Mouse (Mus musculus) cerebellum, postnatal 4 days (tissue): ENCODE data around the gene Rap1gap.

Source experiments
- DNase-seq, 2 experiments: peaks; one replicate each; pipeline ENCODE4 v3.0.0; 2022; ENCODE audit warnings: low spot score in 2 of 2, mixed read lengths in 1 of 2

Rap1gap gene

GRCm38 (mm10) chr4:137744433-137744918 is 80.0 kb downstream of the Rap1gap start:
- DNase-seq, result peak in 1 of 2 experiments; percentile 72

- no peak for DNase-seq
Observed at GRCm38 (mm10) chr4:137747091-137747490, 82.6 kb downstream of the Rap1gap start.

GRCm38 (mm10) chr4:137747590-137747989 is 83.1 kb downstream of the Rap1gap start:
- no peak for DNase-seq

GRCm38 (mm10) chr4:137748726-137749125 is 84.2 kb downstream of the Rap1gap start:
- no peak for DNase-seq

GRCm38 (mm10) chr4:137749680-137750079 is 85.2 kb downstream of the Rap1gap start:
- DNase-seq, result no peak

- DNase-seq, result no peak
Observed at GRCm38 (mm10) chr4:137750121-137750520, 85.6 kb downstream of the Rap1gap start.

GRCm38 (mm10) chr4:137751310-137751709 is 86.8 kb downstream of the Rap1gap start:
- no peak for DNase-seq

GRCm38 (mm10) chr4:137751717-137752116 is 87.2 kb downstream of the Rap1gap start:
- no peak for DNase-seq

- DNase-seq, result no peak
Observed at GRCm38 (mm10) chr4:137752471-137752870, 87.9 kb downstream of the Rap1gap start.

- no peak for DNase-seq
Observed at GRCm38 (mm10) chr4:137753199-137753598, 88.7 kb downstream of the Rap1gap start.

GRCm38 (mm10) chr4:137754446-137754845 is 89.9 kb downstream of the Rap1gap start:
- no peak for DNase-seq

GRCm38 (mm10) chr4:137762886-137763285 is 98.4 kb downstream of the Rap1gap start:
- DNase-seq, result no peak

GRCm38 (mm10) chr4:137763920-137764495 is 99.5 kb downstream of the Rap1gap start:
- DNase-seq, result no peak

GRCm38 (mm10) chr4:137764621-137765020 is 100.1 kb downstream of the Rap1gap start:
- DNase-seq, result no peak

GRCm38 (mm10) chr4:137765554-137765971 is 101.0 kb downstream of the Rap1gap start:
- peak in 1 of 2 experiments; percentile 50 for DNase-seq

- DNase-seq, result no peak
Observed at GRCm38 (mm10) chr4:137766365-137766764, 101.8 kb downstream of the Rap1gap start.

- no peak for DNase-seq
Observed at GRCm38 (mm10) chr4:137768381-137768780, 103.9 kb downstream of the Rap1gap start.

- DNase-seq, result no peak
Observed at GRCm38 (mm10) chr4:137768831-137769230, 104.3 kb downstream of the Rap1gap start.

- no peak for DNase-seq
Observed at GRCm38 (mm10) chr4:137769635-137770034, 105.1 kb downstream of the Rap1gap start.

- DNase-seq, result no peak
Observed at GRCm38 (mm10) chr4:137770901-137771612, 106.5 kb downstream of the Rap1gap start.

- DNase-seq, result no peak
Observed at GRCm38 (mm10) chr4:137771749-137772148, 107.2 kb downstream of the Rap1gap start.

GRCm38 (mm10) chr4:137772438-137773056 is 108.0 kb downstream of the Rap1gap start:
- DNase-seq, result no peak
